In genomic region chr13:24844983-24845955, GRCm38 (mm10) we compare ENCODE assay signal across 8 mouse cellular contexts. TPM values are rescaled to one million over a fixed set of nuclear protein-coding genes. Genes with fewer than 3 reads are reported as not detected.
DNase-seq lines count a peak whose midpoint lies in the region; ATAC-seq and TF ChIP-seq lines count a peak whose summit lies in the region.

Gene D130043K22Rik, plus strand, starts transcription at chr13:24845135.

- no peaks in the 10 kb centered on the region for H3K9me3 ChIP-seq in heart, embryonic 15.5 days (replicated peaks)
- H3K9me3 ChIP-seq in lung, postnatal 0 days (ENCODE audit: low read length) = no peaks in the 10 kb centered on the region

- TF ChIP-seq EP300 in lung, postnatal 0 days (IDR thresholded peaks at IDR 0.05) = no peak

- H3K27me3 ChIP-seq in heart, embryonic 15.5 days = no peaks in the 10 kb centered on the region; the same call in 1 of the 2 replicates
- no peaks in the 10 kb centered on the region for H3K27me3 ChIP-seq in lung, postnatal 0 days (replicated peaks; ENCODE audit: insufficient read depth, low read length)

- TF ChIP-seq CTCF in lung, postnatal 0 days (IDR thresholded peaks at IDR 0.05) = no peak

- no peak within 1 kb of the TSS for H3K27ac ChIP-seq in heart, embryonic 15.5 days
- no peak within 1 kb of the TSS for H3K27ac ChIP-seq in lung, postnatal 0 days (ENCODE audit: low read length)

- DNase-seq in B cell, adult 2 months = peak; percentile 54
- peak; percentile 59 for DNase-seq in ZHBTc4 (ENCODE audit: low read depth, low spot score)
- DNase-seq in embryo, embryonic 11 days = peak; percentile 82
- DNase-seq in layer of hippocampus, postnatal 14 days (ENCODE audit: low spot score in 2 of 2) = peak; percentile 63 to 65
- DNase-seq in lung, postnatal 0 days (ENCODE audit: low spot score) = peak; percentile 31
- peak; percentile 71 for DNase-seq in right cerebral cortex, postnatal 14 days

- H3K4me2 ChIP-seq in heart, embryonic 15.5 days = peak within 1 kb of the TSS; percentile 86
- H3K4me2 ChIP-seq in lung, postnatal 0 days (replicated peaks; ENCODE audit: low read depth, low read length) = peak within 1 kb of the TSS; percentile 40

- ATAC-seq in heart, embryonic 15.5 days (replicated peaks; ENCODE audit: insufficient number of reproducible peaks, insufficient read depth, low FRiP score, low read depth) = peak; percentile 72
- ATAC-seq in lung, postnatal 0 days = peak; percentile 73
- no peak for ATAC-seq in monocyte, adult 5-6 weeks (replicated peaks; ENCODE audit: insufficient number of reproducible peaks, low FRiP score, low TSS enrichment, poor library complexity, severe bottlenecking)

- 0 out of 2 replicates have a peak, but pooled peaks cover 11% of the 10 kb centered on the region for H3K36me3 ChIP-seq in heart, embryonic 15.5 days
- H3K36me3 ChIP-seq in lung, postnatal 0 days (ENCODE audit: insufficient read depth, low read length) = 0 out of 2 replicates have a peak, but pooled peaks cover 9% of the 10 kb centered on the region

- H3K9ac ChIP-seq in heart, embryonic 15.5 days = 0 out of 2 replicates have a peak within 1 kb of the TSS, but pooled peaks have one; percentile 34
- no peak within 1 kb of the TSS for H3K9ac ChIP-seq in lung, postnatal 0 days (replicated peaks; ENCODE audit: low read depth)

- H3K4me1 ChIP-seq in heart, embryonic 15.5 days (replicated peaks) = peaks cover 8% of the 10 kb centered on the region
- H3K4me1 ChIP-seq in lung, postnatal 0 days (ENCODE audit: insufficient read depth, low read depth, low read length) = no peaks in the 10 kb centered on the region

- peak within 1 kb of the TSS; percentile 52 for H3K4me3 ChIP-seq in heart, embryonic 15.5 days
- H3K4me3 ChIP-seq in lung, postnatal 0 days (ENCODE audit: low read depth, low read length) = peak within 1 kb of the TSS; percentile 12

- WGBS in heart, embryonic 15.5 days = 14% methylated on average over 40 of the region's 40 CpGs
- WGBS in lung, postnatal 0 days = 17% methylated on average over 39 of the region's 40 CpGs

RNA-seq across cellular contexts. Expression of gene D130043K22Rik, which starts in this region (rescaled TPM):
- 0.03 and 0.24 TPM in 2 replicates for polyA plus RNA-seq in heart, embryonic 15.5 days (2015; fragmentation: Nextera tagmentation; extraction: Ambion mirVana)
- total RNA-seq in layer of hippocampus, postnatal 14 days (2021) = 10 to 100 TPM; 27.8 to 28.1 TPM
- polyA plus RNA-seq in lung, postnatal 0 days (2015; fragmentation: Nextera tagmentation; extraction: Ambion mirVana) = 0.33 and 0.35 TPM in 2 replicates
- not detected in 3 replicates for total RNA-seq in monocyte, adult 5-6 weeks (2017)

Comparison
In these comparisons a context has a peak if more than half of its experiments do, and no peak if none do; other contexts are left out.
1. RNA of gene D130043K22Rik (total RNA-seq): 27.8 to 28.1 TPM in layer of hippocampus, postnatal 14 days; not detected in monocyte, adult 5-6 weeks; every median in the first group is over 10 times any median in the second.
2. Peak in ATAC-seq, H3K4me3 ChIP-seq, H3K9ac ChIP-seq and H3K4me2 ChIP-seq in heart, embryonic 15.5 days; RNA of the gene not detected or under 1 TPM.
3. Peak in DNase-seq, ATAC-seq, H3K4me3 ChIP-seq and H3K4me2 ChIP-seq in lung, postnatal 0 days; RNA of the gene not detected or under 1 TPM.
4. DNase-seq: peak in every context shown above with its lines; median percentile 82 in embryo, embryonic 11 days; 71 in right cerebral cortex, postnatal 14 days; 64 in layer of hippocampus, postnatal 14 days; 59 in ZHBTc4; 54 in B cell, adult 2 months; 31 in lung, postnatal 0 days.